Mouse (Mus musculus) heart, adult 18-20 months (tissue): ENCODE measurements around the gene Hebp1. TPM values are rescaled to one million over a fixed set of nuclear protein-coding genes. Genes with fewer than 3 reads are reported as not detected.

Source experiments
- DNase-seq, 2 experiments: peaks; one replicate each; pipeline ENCODE4 v3.0.0; 2021 to 2022; ENCODE audit warnings: mixed read lengths in 1 of 2
- total RNA-seq, 2 experiments: library from RNA; stranded (reverse); gene quantifications; 2 replicates each; pipeline ENCODE4 v1.2.3; 2021

Gene Hebp1
- total RNA-seq, 2 experiments from 2014 or later = 64.7 to 68.9 TPM

- DNase-seq = no peak
These were observed 81.3 kb downstream of the Hebp1 start for GRCm38 (mm10) chr6:135116479-135116878.

- no peak for DNase-seq
These were observed 84.7 kb downstream of the Hebp1 start for GRCm38 (mm10) chr6:135113114-135113436.

- DNase-seq = no peak
These were observed 85.3 kb downstream of the Hebp1 start for GRCm38 (mm10) chr6:135112411-135113113.

GRCm38 (mm10) chr6:135107014-135107413, 90.8 kb downstream of the Hebp1 start:
- DNase-seq = no peak

GRCm38 (mm10) chr6:135102736-135103303, 95.0 kb downstream of the Hebp1 start:
- peak; percentile 9 to 30 for DNase-seq

DNA sequence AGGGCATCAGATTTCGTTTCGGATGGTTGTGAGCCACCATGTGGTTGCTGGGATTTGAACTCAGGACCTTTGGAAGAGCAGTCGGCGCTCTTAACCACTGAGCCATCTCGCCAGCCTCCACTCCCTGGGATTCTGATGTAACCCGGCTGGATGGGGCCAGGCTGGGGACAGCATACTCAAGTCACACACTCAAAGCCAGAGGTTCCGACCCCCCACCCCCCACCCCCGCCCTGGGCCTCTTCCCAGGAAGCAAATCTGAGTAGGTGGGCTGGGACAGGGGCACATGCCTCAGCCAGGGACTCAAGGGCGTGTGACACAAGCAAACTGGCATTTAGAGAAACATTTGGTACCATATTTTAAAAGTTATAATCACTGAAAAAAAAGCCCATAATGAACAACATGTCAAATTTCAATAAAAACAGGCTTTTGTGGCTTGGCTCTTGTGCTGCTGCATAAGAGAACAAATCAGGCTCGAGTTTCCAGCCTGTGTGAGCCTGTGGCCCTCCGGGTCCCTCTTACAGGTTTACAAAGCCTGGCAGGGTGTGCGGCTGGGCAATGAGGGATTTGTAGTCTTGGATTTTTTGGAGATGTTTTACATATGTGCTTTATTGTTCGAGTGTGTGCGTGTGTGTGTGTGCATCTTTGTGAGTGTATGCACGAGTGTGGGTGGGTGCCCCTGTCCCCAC, 96.9 kb downstream of the Hebp1 start:
- DNase-seq = no peak

DNA sequence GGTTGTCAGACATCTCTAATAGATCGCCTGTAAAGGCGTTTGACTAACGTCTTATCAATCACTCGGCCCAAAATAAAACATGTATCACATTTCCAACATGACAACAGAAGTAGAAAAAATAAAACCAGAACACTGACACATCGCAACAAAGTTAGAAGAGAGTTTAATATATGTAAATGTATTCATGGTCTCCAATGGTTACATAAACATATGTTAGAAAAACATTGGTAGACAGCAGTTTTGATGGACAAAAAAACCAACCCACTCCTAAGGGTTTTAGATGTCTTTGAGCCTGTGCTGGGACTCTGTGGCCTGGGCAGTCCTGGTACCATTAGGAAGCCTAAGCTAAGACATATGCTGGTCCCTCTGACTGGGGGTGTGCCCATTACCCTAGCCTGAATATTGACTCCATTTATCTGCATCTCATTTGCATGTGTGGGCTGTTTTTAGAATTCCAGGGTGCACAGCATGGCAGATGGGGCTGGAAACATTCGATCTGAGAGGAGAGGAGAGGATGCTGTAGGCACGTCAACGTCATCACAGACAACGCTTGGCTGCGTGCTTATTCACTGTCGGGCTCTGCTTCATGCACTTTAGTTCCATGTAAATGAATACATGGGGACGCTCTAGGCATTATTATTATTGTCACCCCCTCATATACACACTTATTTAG, 104.9 kb downstream of the Hebp1 start:
- no peak for DNase-seq

- no peak for DNase-seq
These were observed 107.2 kb downstream of the Hebp1 start for GRCm38 (mm10) chr6:135090661-135091060.

DNA sequence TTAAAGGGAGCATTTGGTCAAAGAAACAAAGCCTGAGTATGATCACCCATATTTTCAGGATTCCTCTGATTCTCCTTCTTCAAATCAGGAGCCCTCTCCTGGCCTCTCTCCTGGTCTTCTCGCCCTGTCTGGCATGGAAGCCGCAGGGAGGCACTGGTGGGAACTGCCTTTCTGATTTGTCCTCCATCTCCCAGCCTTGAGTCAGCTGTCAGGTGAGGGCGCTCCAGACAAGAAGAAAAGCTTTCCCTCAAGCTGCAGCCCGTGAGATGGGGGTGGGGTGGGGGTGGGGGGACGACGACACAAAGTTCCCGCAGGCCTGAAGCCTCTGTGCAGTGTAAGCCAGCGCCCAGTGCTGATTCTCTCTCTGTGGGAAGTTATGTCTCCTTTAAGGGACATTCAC, 108.0 kb downstream of the Hebp1 start:
- DNase-seq = no peak

GRCm38 (mm10) chr6:135087721-135088451, 109.9 kb downstream of the Hebp1 start:
- DNase-seq = peak; percentile 63 to 91

Other genes starting within 250 kb of the Hebp1 start
- 1 to 10 TPM; 5.7 to 9.3 TPM for gene Apold1, start 216.3 kb downstream of the Hebp1 start, total RNA-seq
- gene Ddx47, start 186.4 kb downstream of the Hebp1 start, total RNA-seq = 10 to 100 TPM; 38.9 to 39.8 TPM
- 1 to 10 TPM; 2.6 to 3.8 TPM for gene Gprc5a, start 132.4 kb downstream of the Hebp1 start, total RNA-seq
- gene Gprc5d, start 79.7 kb downstream of the Hebp1 start, total RNA-seq = not detected
- gene Fam234b, start within 50 bp of the Hebp1 start, total RNA-seq = 1 to 10 TPM; 7.7 to 9.0 TPM
- under 1 TPM; 0.44 to 0.65 TPM for gene Gsg1, start 56.3 kb upstream of the Hebp1 start, total RNA-seq
- gene Pbp2, start 112.4 kb upstream of the Hebp1 start, total RNA-seq = not detected
- 10 to 100 TPM; 39.9 to 43.1 TPM for gene Emp1, start 164.5 kb upstream of the Hebp1 start, total RNA-seq